Mouse (Mus musculus) erythroblast, embryonic 14.5 days (primary cell): ENCODE measurements around the gene Tbx2.

ENCODE experiments used
- GATA1 ChIP-seq: IDR thresholded peaks from 2 replicates; pipeline ENCODE4 v1.6.1; 2012; ENCODE audit warnings: low read length, inconsistent platforms, mixed read lengths
- TAL1 ChIP-seq: IDR thresholded peaks from 3 replicates; pipeline ENCODE4 v1.6.1; 2012; ENCODE audit warnings: low read length, inconsistent platforms, mixed read lengths

- TF ChIP-seq TAL1 (no peak), GATA1 (no peak)
Measured at GRCm38 (mm10) chr11:85827342-85827741, 5.0 kb upstream of the Tbx2 start.
